Mouse (Mus musculus): ENCODE data around the gene Nfkbiz. TPM values are rescaled to one million over a fixed set of nuclear protein-coding genes. Genes with fewer than 3 reads are reported as not detected.

Gene Nfkbiz
- polyA plus RNA-seq, 1 experiment from 2014 or later: 2.4 TPM

DNA sequence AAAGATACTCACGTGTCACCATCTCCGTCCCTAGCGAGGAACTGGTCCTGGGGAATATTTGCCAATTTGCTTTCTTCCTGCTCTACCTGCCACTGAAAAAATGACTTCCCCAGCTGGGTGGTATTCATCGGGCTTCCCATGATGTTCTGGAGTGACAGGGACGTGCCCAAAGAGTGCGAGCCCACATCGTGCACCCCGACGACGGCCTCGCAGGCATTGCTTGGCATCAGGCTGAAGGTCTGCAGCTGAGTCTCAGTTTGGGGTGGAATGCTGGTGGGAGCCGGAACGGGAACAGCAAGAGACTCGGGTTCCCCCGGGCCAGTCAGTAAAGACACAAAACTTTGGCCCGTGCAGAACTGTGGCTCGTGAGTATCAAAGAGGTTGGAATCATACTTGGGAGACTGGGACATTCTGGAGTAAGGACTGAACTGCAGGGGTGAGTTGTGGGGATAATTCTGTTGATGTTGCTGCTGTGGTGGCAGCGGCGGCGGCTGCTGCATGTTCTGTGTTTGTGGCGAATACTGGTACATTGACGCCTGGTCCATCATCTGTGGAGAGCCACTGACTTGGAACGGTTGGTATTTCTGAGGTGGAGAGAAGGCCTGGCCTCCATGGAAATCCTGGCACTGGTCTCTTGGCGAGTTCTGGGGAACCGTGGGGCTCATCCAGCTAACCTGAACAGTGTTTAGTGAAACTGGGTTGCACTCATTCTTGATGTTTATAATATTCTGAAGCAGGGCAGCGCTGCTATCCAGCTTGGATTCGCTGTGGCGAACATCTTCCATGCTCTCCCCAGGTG is 20.8 kb downstream of the Nfkbiz start:
- no peak overlapping the region for H3K9ac ChIP-seq
- H3K4me1 ChIP-seq (replicated peaks): peaks cover 11% of the 10 kb centered on the region
- no peak overlapping the region for H3K4me2 ChIP-seq
- 94% methylated on average over 28 of the region's 28 CpGs for WGBS
- no peaks in the 10 kb centered on the region for H3K27me3 ChIP-seq
- no peak overlapping the region for H3K4me3 ChIP-seq
- ATAC-seq (replicated peaks; ENCODE audit: insufficient number of reproducible peaks, insufficient read depth, low FRiP score, low read depth): no peak
- peaks cover 40% of the 10 kb centered on the region for H3K36me3 ChIP-seq
- no peaks in the 10 kb centered on the region for H3K9me3 ChIP-seq (replicated peaks)
- no peak overlapping the region for H3K27ac ChIP-seq

GRCm38 (mm10) chr16:55816202-55816941 is 22.3 kb downstream of the Nfkbiz start:
- WGBS: 92% methylated on average over 13 of the region's 13 CpGs
- Histone ChIP-seq H3K4me2 (no peak overlapping the region), H3K4me1 (replicated peaks) (peaks cover 11% of the 10 kb centered on the region), H3K27ac (no peak overlapping the region), H3K9ac (no peak overlapping the region), H3K27me3 (no peaks in the 10 kb centered on the region), H3K4me3 (no peak overlapping the region), H3K9me3 (replicated peaks) (no peaks in the 10 kb centered on the region), H3K36me3 (peaks cover 44% of the 10 kb centered on the region)
- no peak for ATAC-seq (replicated peaks; ENCODE audit: insufficient number of reproducible peaks, insufficient read depth, low FRiP score, low read depth)

GRCm38 (mm10) chr16:55815466-55815865 is 23.2 kb downstream of the Nfkbiz start:
- Histone ChIP-seq H3K36me3 (peaks cover 48% of the 10 kb centered on the region), H3K9ac (no peak overlapping the region), H3K9me3 (replicated peaks) (no peaks in the 10 kb centered on the region), H3K4me3 (no peak overlapping the region), H3K4me1 (replicated peaks) (peaks cover 11% of the 10 kb centered on the region), H3K27me3 (no peaks in the 10 kb centered on the region), H3K4me2 (no peak overlapping the region), H3K27ac (no peak overlapping the region)
- ATAC-seq (replicated peaks; ENCODE audit: insufficient number of reproducible peaks, insufficient read depth, low FRiP score, low read depth): no peak
- WGBS: 85% methylated on average over 14 of the region's 14 CpGs

DNA sequence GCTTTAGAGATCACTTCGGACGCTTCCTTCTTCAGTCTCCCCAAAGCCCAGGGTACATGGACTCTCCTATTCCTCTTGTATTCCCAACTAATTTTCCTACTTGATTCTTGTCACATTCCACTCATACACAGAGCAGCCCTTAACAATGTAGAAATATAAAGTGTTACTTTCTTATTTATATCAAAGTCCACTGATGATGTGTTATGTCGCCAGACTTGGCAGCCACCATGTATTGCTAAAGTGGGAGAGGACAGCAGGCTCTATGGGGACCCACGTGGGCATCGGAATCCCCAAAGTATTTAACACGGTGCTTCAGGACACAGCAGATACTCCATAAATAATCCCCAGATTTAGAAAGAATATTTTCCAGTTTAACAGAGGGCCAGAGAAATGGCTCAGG is 24.0 kb downstream of the Nfkbiz start:
- no peak overlapping the region for H3K9ac ChIP-seq
- peaks cover 54% of the 10 kb centered on the region for H3K36me3 ChIP-seq
- no peaks in the 10 kb centered on the region for H3K27me3 ChIP-seq
- 85% methylated on average over 6 of the region's 6 CpGs for WGBS
- H3K9me3 ChIP-seq (replicated peaks): no peaks in the 10 kb centered on the region
- no peak for ATAC-seq (replicated peaks; ENCODE audit: insufficient number of reproducible peaks, insufficient read depth, low FRiP score, low read depth)
- no peak overlapping the region for H3K4me3 ChIP-seq
- H3K27ac ChIP-seq: no peak overlapping the region
- H3K4me1 ChIP-seq (replicated peaks): peaks cover 9% of the 10 kb centered on the region
- H3K4me2 ChIP-seq: no peak overlapping the region

DNA sequence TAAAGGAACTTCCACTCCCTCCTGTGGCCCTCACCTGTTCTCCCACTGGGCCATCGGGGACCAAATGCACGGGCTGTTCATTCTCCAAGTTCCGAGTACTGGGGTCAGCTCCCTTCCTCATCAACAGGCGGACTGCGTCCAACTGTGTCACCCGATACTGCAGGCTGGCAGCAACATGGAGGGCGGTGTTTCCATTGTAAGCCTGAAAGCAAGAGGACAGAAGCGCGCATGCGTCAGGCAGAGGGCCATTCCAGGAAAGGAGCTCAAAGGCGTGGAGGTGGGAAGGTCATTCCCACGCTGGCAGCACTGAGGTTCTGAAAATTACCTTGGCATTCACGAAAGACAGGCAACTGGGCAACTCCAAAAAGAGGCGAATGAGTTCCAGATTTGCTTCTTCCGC is 24.8 kb downstream of the Nfkbiz start:
- peaks cover 54% of the 10 kb centered on the region for H3K36me3 ChIP-seq
- H3K4me3 ChIP-seq: no peak overlapping the region
- no peaks in the 10 kb centered on the region for H3K27me3 ChIP-seq
- no peaks in the 10 kb centered on the region for H3K9me3 ChIP-seq (replicated peaks)
- ATAC-seq (replicated peaks; ENCODE audit: insufficient number of reproducible peaks, insufficient read depth, low FRiP score, low read depth): no peak
- H3K27ac ChIP-seq: no peak overlapping the region
- H3K4me2 ChIP-seq: no peak overlapping the region
- WGBS: 87% methylated on average over 15 of the region's 15 CpGs
- H3K4me1 ChIP-seq (replicated peaks): peaks cover 2% of the 10 kb centered on the region
- H3K9ac ChIP-seq: no peak overlapping the region

- WGBS: 79% methylated on average over 6 of the region's 6 CpGs
- Histone ChIP-seq H3K27ac (no peak overlapping the region), H3K9me3 (replicated peaks) (no peaks in the 10 kb centered on the region), H3K4me1 (replicated peaks) (peaks cover 4% of the 10 kb centered on the region; the same call in 1 of the 2 replicates), H3K27me3 (no peaks in the 10 kb centered on the region), H3K9ac (no peak overlapping the region), H3K4me2 (no peak overlapping the region), H3K4me3 (no peak overlapping the region), H3K36me3 (peaks cover 49% of the 10 kb centered on the region)
- ATAC-seq (replicated peaks; ENCODE audit: insufficient number of reproducible peaks, insufficient read depth, low FRiP score, low read depth): no peak
Observed at GRCm38 (mm10) chr16:55811792-55812191, 26.9 kb downstream of the Nfkbiz start.

- Histone ChIP-seq H3K27me3 (no peaks in the 10 kb centered on the region), H3K9me3 (replicated peaks) (no peaks in the 10 kb centered on the region), H3K4me2 (no peak overlapping the region), H3K9ac (no peak overlapping the region), H3K4me3 (no peak overlapping the region), H3K36me3 (peaks cover 31% of the 10 kb centered on the region), H3K4me1 (replicated peaks) (peaks cover 4% of the 10 kb centered on the region; the same call in 1 of the 2 replicates), H3K27ac (no peak overlapping the region)
- no peak for ATAC-seq (replicated peaks; ENCODE audit: insufficient number of reproducible peaks, insufficient read depth, low FRiP score, low read depth)
- 88% methylated on average over 9 of the region's 9 CpGs for WGBS
Observed at GRCm38 (mm10) chr16:55809779-55810514, 28.8 kb downstream of the Nfkbiz start.

DNA sequence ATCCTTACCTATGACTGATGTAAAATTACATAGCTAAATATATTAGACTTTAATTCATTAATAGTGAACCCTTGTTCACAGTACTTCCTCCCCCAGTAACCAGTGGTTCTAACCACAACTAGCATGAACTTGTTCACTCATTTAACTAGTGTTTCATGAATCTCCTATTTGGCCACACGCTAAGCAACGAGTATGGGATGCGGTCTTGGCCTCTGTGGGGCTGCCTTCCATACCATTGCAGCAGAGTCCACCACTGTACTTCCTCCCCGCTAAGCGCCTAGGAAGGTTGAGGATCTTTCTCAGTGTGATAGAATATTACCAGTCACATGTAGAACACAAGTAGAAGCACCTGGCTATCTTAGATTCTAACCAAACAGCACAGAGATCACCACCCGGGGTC is 29.4 kb downstream of the Nfkbiz start:
- no peak overlapping the region for H3K27ac ChIP-seq

GRCm38 (mm10) chr16:55807505-55807932 is 31.2 kb downstream of the Nfkbiz start:
- H3K4me2 ChIP-seq: no peak overlapping the region
- H3K9ac ChIP-seq: no peak overlapping the region
- no peaks in the 10 kb centered on the region for H3K27me3 ChIP-seq
- no peaks in the 10 kb centered on the region for H3K9me3 ChIP-seq (replicated peaks)
- no peak overlapping the region for H3K4me3 ChIP-seq
- 27% methylated on average over 6 of the region's 6 CpGs for WGBS
- no peak overlapping the region for H3K27ac ChIP-seq
- peaks cover 10% of the 10 kb centered on the region for H3K36me3 ChIP-seq
- ATAC-seq (replicated peaks; ENCODE audit: insufficient number of reproducible peaks, insufficient read depth, low FRiP score, low read depth): no peak
- H3K4me1 ChIP-seq (replicated peaks): peaks cover 4% of the 10 kb centered on the region; the same call in 1 of the 2 replicates

More for the DNA sequence above, 29.4 kb downstream of the Nfkbiz start:
- H3K9me3 ChIP-seq (replicated peaks): no peaks in the 10 kb centered on the region
- peaks cover 4% of the 10 kb centered on the region; the same call in 1 of the 2 replicates for H3K4me1 ChIP-seq (replicated peaks)
- H3K9ac ChIP-seq: no peak overlapping the region
- H3K27me3 ChIP-seq: no peaks in the 10 kb centered on the region
- no peak overlapping the region for H3K4me3 ChIP-seq
- peaks cover 26% of the 10 kb centered on the region for H3K36me3 ChIP-seq
- no peak overlapping the region for H3K4me2 ChIP-seq
- ATAC-seq (replicated peaks; ENCODE audit: insufficient number of reproducible peaks, insufficient read depth, low FRiP score, low read depth): no peak
- WGBS: 96% methylated on average over 6 of the region's 6 CpGs

DNA sequence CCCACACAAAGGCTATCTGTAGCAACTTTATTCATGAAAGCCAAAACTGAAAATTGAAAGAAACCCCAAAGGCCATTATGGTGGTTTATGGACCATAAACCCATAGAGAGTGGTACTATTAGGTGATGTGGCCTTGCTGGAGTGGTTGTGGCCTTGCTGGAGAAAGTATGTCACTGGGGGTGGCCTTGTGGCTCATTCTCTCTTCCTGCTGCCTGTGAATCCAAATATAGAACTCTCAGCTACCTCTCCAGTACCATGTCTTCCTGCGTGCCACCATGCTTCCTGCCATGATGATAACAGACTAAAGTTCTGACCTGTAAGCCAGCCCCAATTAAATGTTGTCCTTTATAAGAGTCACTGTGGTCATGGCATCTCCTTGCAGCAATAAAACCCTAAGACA is 33.9 kb downstream of the Nfkbiz start:
- no peaks in the 10 kb centered on the region for H3K36me3 ChIP-seq
- WGBS: 66% methylated on average over 1 of the region's 1 CpGs
- H3K4me1 ChIP-seq (replicated peaks): peaks cover 4% of the 10 kb centered on the region; the same call in 1 of the 2 replicates
- no peak overlapping the region for H3K4me2 ChIP-seq
- no peak overlapping the region for H3K27ac ChIP-seq
- H3K9me3 ChIP-seq (replicated peaks): no peaks in the 10 kb centered on the region
- no peak overlapping the region for H3K9ac ChIP-seq
- H3K27me3 ChIP-seq: no peaks in the 10 kb centered on the region
- H3K4me3 ChIP-seq: no peak overlapping the region
- ATAC-seq (replicated peaks; ENCODE audit: insufficient number of reproducible peaks, insufficient read depth, low FRiP score, low read depth): no peak

DNA sequence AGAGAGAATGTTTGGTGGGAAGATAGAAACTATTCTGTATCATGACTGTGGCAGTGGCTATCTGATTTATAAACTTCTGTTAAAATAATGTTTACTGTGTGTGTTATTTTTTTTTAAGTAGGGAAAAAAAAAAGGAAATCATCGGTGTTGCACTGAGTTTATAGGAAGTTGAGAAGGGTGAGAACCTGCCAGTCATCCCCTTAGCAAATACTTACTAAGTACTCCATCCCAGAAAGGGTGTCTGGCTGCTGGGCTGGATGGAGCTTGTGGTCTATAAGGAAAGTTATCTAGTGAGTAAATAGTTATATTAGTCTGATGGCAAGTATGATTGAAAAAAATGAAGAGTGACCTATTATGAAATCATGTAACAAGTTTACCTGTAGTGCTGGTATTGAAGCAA is 37.1 kb downstream of the Nfkbiz start:
- H3K9ac ChIP-seq: no peak overlapping the region
- H3K27me3 ChIP-seq: no peaks in the 10 kb centered on the region
- no peaks in the 10 kb centered on the region for H3K9me3 ChIP-seq (replicated peaks)
- no peak overlapping the region for H3K4me2 ChIP-seq
- 73% methylated on average over 1 of the region's 1 CpGs for WGBS
- H3K27ac ChIP-seq: no peak overlapping the region
- no peaks in the 10 kb centered on the region for H3K4me1 ChIP-seq (replicated peaks)
- H3K4me3 ChIP-seq: no peak overlapping the region
- no peak for ATAC-seq (replicated peaks; ENCODE audit: insufficient number of reproducible peaks, insufficient read depth, low FRiP score, low read depth)
- no peaks in the 10 kb centered on the region for H3K36me3 ChIP-seq

Data from heart, embryonic 15.5 days (tissue).